Mouse (Mus musculus): ENCODE results near the gene Anxa9.

DNA sequence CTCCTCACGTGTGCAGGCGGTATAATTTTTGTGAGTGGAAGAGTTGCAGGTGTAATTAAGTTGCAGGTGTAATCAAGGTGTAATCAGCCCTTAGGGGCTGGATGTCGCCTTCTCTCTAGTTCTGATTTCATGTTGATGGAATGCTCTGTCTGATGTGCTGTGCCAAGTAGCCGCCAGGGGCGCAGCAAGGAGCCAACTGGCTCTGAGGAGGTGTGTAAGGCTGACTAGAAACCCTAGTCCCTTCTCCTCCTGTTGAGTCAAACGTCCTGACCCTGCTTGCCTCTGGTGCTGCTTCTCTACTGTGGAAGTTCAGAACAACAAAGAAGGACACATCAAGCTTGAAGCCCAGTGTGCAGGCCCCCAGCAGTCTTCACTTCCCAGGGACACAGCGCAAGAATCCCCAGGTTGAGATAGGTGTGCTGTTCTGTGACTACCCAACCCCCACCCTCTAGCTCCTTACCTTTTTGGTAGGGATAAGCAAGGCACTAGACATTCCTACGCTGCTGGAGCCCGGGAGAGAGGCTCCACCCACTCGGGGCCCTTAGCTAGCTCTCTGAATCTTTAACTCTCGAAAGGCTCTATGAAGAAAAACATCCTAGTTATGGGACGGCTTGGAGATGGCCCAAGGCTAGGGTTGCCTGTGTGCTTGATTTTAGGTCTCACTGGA lies 10.6 kb upstream of the Anxa9 start:
- TF ChIP-seq GATA1 (IDR thresholded peaks at IDR 0.05; ENCODE audit: borderline replicate concordance, low read length) = no peak
- no peak for TF ChIP-seq FLI1 (IDR thresholded peaks at IDR 0.05; ENCODE audit: low read length)
